Mouse (Mus musculus) midbrain, embryonic 15.5 days (tissue): ENCODE data around the gene Gns. TPM values are rescaled to one million over a fixed set of nuclear protein-coding genes. Genes with fewer than 3 reads are reported as not detected.

Experiments used
- ATAC-seq: fragments of 200-750 bp; cut with Nextera tagmentation; replicated peaks from 2 replicates; pipeline ENCODE4 v1.8.0; 2017; ENCODE audit warnings: moderate TSS enrichment
- H3K27ac ChIP-seq: fragments of 300-500 bp; sonication (generic); 2 replicates; pipeline ENCODE4 v1.5.1; 2015; ENCODE audit warnings: mild to moderate bottlenecking, inconsistent platforms
- H3K27me3 ChIP-seq: fragments of 300-500 bp; sonication (generic); replicated peaks from 2 replicates; pipeline ENCODE4 v1.6.1; 2015; ENCODE audit warnings: inconsistent platforms
- H3K36me3 ChIP-seq: fragments of 300-500 bp; sonication (generic); replicated peaks from 2 replicates; pipeline ENCODE4 v1.6.1; 2015; ENCODE audit warnings: inconsistent platforms
- H3K4me1 ChIP-seq: fragments of 300-500 bp; sonication (generic); 2 replicates; pipeline ENCODE4 v1.6.1; 2015; ENCODE audit warnings: inconsistent platforms
- H3K4me2 ChIP-seq: fragments of 300-500 bp; sonication (generic); 2 replicates; pipeline ENCODE4 v1.6.1; 2015; ENCODE audit warnings: inconsistent platforms, mild to moderate bottlenecking, moderate library complexity
- H3K4me3 ChIP-seq: fragments of 300-500 bp; sonication (generic); 2 replicates; pipeline ENCODE4 v1.5.1; 2015; ENCODE audit warnings: mild to moderate bottlenecking, inconsistent platforms
- H3K9ac ChIP-seq: fragments of 300-500 bp; sonication (generic); 2 replicates; pipeline ENCODE4 v1.6.1; 2015; ENCODE audit warnings: mild to moderate bottlenecking, inconsistent platforms
- H3K9me3 ChIP-seq: fragments of 300-500 bp; sonication (generic); 2 replicates; pipeline ENCODE4 v1.6.1; 2016; ENCODE audit warnings: inconsistent platforms
- WGBS: fragments of 180-500 bp; shearing (Covaris S2); methylation state at CpG from one replicate; pipeline ENCODE4 v1.1.7; 2015; ENCODE audit warnings: mixed read lengths; 5-methylcytosine and 5-hydroxymethylcytosine counted together
- polyA plus RNA-seq: library from polyadenylated mRNA; unstranded; fragments of >200 nt; fragmentation: Nextera tagmentation; extraction: Ambion mirVana; gene quantifications from 2 replicates; pipeline ENCODE4 v1.2.1, GENCODE M21; 2015

Gns gene
- polyA plus RNA-seq, 1 experiment from 2014 or later: 38.8 TPM

DNA sequence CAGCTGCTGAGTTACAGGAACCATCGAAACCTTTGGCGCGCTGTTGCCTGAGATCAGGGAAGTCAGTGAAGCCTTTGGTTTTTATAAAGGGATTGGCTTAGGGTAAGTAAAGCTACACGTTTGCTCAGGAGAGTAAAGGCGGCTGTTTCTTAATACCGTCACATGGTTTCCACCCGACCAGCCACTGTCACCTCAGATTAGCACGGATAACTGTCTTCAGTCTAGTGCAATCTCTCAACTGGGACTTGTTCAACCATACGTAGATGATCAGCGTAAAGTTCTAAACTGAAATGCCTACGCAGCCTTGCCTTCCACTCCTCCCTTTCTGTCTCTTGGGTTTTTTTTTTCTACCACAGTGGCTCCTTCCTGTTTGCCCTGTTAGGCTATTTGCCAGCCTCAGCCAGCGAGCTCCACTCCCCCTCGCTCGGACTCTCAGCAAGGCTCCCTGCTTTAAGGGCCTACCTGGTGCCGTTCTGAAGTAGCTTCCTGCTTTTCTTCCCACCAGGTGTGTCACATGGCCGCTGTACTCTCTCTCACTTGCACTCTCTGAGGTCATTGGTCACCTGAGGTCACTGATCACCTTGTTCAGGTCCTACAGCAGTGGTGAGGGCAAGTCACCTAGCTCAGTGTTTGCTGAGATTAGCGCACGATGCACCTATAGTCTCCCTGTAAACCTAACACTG is 4.0 kb downstream of the Gns start:
- WGBS: 81% methylated on average over 18 of the region's 18 CpGs
- H3K4me1 ChIP-seq: peaks cover 16% of the 10 kb centered on the region
- H3K27me3 ChIP-seq: no peaks in the 10 kb centered on the region
- no peaks in the 10 kb centered on the region for H3K9me3 ChIP-seq
- no peak for ATAC-seq
- no peak overlapping the region for H3K4me3 ChIP-seq
- no peak overlapping the region for H3K9ac ChIP-seq
- H3K36me3 ChIP-seq: no peaks in the 10 kb centered on the region
- no peak overlapping the region for H3K27ac ChIP-seq
- no peak overlapping the region for H3K4me2 ChIP-seq

DNA sequence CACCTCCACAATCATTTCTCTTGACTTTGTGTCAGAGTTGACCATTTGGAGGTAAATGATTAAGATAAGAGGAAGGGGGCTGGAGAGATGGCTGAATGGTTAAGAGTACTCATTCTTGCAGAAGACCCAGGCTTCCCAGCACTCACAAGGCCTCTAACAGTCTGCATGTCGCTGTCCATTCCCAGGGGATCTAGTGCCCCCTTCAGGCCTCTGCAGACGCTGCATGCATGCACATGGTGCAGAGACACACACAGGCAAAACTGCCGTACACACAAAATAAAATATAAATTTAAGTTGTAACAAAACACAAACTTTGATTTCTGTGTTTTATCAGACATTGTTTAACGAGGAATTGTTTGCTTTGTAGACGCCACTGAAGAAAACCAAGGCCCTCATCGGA is 5.9 kb downstream of the Gns start:
- Histone ChIP-seq H3K9me3 (no peaks in the 10 kb centered on the region), H3K4me3 (no peak overlapping the region), H3K36me3 (peaks cover 12% of the 10 kb centered on the region; the same call in 1 of the 2 replicates), H3K4me2 (no peak overlapping the region), H3K9ac (no peak overlapping the region), H3K27ac (no peak overlapping the region), H3K27me3 (no peaks in the 10 kb centered on the region), H3K4me1 (peaks cover 7% of the 10 kb centered on the region)
- 93% methylated on average over 6 of the region's 6 CpGs for WGBS
- no peak for ATAC-seq

GRCm38 (mm10) chr10:121374013-121374412 is 9.1 kb downstream of the Gns start:
- no peaks in the 10 kb centered on the region for H3K27me3 ChIP-seq
- H3K9me3 ChIP-seq: no peaks in the 10 kb centered on the region
- no peak overlapping the region for H3K27ac ChIP-seq
- 87% methylated on average over 12 of the region's 12 CpGs for WGBS
- no peak overlapping the region for H3K4me2 ChIP-seq
- H3K4me3 ChIP-seq: no peak overlapping the region
- no peak overlapping the region for H3K9ac ChIP-seq
- H3K36me3 ChIP-seq: peaks cover 34% of the 10 kb centered on the region
- ATAC-seq: no peak
- H3K4me1 ChIP-seq: no peaks in the 10 kb centered on the region

- Histone ChIP-seq H3K36me3 (peaks cover 39% of the 10 kb centered on the region), H3K27me3 (no peaks in the 10 kb centered on the region), H3K27ac (no peak overlapping the region), H3K4me1 (no peaks in the 10 kb centered on the region), H3K9me3 (no peaks in the 10 kb centered on the region), H3K4me2 (no peak overlapping the region), H3K9ac (no peak overlapping the region), H3K4me3 (no peak overlapping the region)
- no peak for ATAC-seq
- 92% methylated on average over 17 of the region's 17 CpGs for WGBS
Measured at GRCm38 (mm10) chr10:121374693-121375620, 10.1 kb downstream of the Gns start.

- 84% methylated on average over 24 of the region's 24 CpGs for WGBS
- Histone ChIP-seq H3K36me3 (peaks cover 46% of the 10 kb centered on the region), H3K9me3 (no peaks in the 10 kb centered on the region), H3K27me3 (no peaks in the 10 kb centered on the region), H3K27ac (no peak overlapping the region), H3K4me2 (no peak overlapping the region), H3K4me1 (no peaks in the 10 kb centered on the region), H3K4me3 (no peak overlapping the region), H3K9ac (no peak overlapping the region)
- ATAC-seq: no peak
Measured at GRCm38 (mm10) chr10:121375649-121376493, 11.0 kb downstream of the Gns start.

DNA sequence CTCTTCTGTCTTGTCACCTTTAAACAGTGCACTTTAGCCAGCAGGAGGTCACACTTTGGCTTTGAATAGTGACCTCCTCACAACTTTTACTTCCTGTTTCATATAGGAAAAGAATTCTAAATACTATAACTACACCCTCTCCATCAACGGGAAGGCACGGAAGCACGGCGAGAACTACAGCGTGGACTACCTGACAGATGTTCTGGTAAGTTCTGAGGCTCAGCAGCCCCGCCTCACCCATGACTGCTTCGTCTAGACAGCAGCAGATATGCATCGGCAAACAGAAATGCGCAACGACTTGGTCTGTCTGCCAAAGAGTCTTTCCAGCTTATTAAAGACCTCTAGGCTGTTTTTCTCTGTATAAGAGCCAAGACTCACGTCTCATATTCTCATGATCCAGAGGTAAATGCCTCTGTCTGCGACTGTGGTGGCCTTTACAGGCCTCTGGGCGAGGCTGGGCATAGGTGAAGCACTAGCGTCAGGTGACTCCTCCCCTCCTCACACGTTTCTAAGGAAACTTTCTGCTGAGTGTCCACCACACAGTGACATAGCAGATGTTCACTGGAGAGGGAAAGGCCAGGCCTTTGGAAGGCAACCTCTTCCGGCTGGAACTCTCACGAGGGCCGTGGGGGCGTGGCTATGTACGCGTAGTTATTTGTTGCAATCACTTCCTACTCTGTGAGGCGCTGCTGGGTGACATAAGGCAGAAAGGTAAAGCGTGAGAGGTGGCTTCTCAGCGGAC is 11.8 kb downstream of the Gns start:
- no peaks in the 10 kb centered on the region for H3K27me3 ChIP-seq
- no peak overlapping the region for H3K4me3 ChIP-seq
- H3K9ac ChIP-seq: no peak overlapping the region
- no peaks in the 10 kb centered on the region for H3K9me3 ChIP-seq
- H3K4me2 ChIP-seq: no peak overlapping the region
- H3K36me3 ChIP-seq: peaks cover 53% of the 10 kb centered on the region
- 93% methylated on average over 24 of the region's 24 CpGs for WGBS
- no peaks in the 10 kb centered on the region for H3K4me1 ChIP-seq
- no peak overlapping the region for H3K27ac ChIP-seq
- no peak for ATAC-seq

DNA sequence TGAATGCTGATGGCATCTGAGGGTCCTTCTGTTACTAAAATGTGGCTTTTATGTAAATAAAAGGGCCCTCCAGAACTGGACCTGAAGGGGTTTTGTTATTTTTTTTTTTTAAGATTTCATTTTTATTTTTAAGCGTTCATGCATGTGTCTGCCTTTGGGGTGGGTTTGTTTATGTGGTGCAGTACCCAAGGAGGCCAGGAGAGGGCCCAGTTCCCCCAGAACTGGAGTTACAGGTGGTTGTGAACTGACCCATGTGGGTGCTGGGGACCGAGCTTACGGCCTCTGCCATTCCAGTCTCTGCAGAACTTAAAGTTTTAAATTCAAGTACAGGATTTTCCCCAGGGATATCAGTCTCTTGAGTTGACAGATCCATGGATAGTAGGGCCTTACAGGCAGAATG is 14.5 kb downstream of the Gns start:
- no peak overlapping the region for H3K27ac ChIP-seq
- WGBS: 97% methylated on average over 3 of the region's 3 CpGs
- no peaks in the 10 kb centered on the region for H3K9me3 ChIP-seq
- H3K9ac ChIP-seq: no peak overlapping the region
- no peaks in the 10 kb centered on the region for H3K4me1 ChIP-seq
- H3K36me3 ChIP-seq: peaks cover 60% of the 10 kb centered on the region
- no peaks in the 10 kb centered on the region for H3K27me3 ChIP-seq
- no peak overlapping the region for H3K4me3 ChIP-seq
- no peak overlapping the region for H3K4me2 ChIP-seq
- no peak for ATAC-seq

GRCm38 (mm10) chr10:121381280-121381679 is 16.4 kb downstream of the Gns start:
- 93% methylated on average over 18 of the region's 18 CpGs for WGBS
- no peak overlapping the region for H3K4me2 ChIP-seq

DNA sequence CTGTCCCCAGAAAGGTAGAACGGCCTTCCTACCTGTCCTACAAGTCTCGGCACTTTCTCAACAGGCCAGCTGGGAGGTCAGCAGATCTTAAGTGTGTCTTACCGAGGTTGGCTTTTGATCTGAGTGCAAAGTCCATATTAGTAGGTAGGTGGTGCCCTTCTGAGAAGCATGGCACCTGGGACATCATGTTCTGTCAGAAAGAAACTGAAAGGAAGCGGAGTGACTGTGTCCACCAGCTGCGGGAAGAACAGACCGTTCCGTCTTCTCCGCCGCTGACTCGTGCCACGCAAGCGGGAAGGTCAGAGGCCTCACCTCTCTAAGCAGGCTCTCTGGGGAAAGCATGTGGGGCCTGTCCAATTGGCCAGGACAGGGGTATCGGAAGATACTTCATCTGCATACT is 19.8 kb downstream of the Gns start:
- 94% methylated on average over 13 of the region's 13 CpGs for WGBS
- no peak for ATAC-seq
- Histone ChIP-seq H3K36me3 (peaks cover 41% of the 10 kb centered on the region; the same call in 1 of the 2 replicates), H3K27me3 (no peaks in the 10 kb centered on the region), H3K4me2 (no peak overlapping the region), H3K4me3 (no peak overlapping the region), H3K4me1 (no peaks in the 10 kb centered on the region), H3K9ac (no peak overlapping the region), H3K9me3 (no peaks in the 10 kb centered on the region), H3K27ac (no peak overlapping the region)

More at GRCm38 (mm10) chr10:121381280-121381679, 16.4 kb downstream of the Gns start:
- peaks cover 54% of the 10 kb centered on the region for H3K36me3 ChIP-seq
- no peaks in the 10 kb centered on the region for H3K27me3 ChIP-seq
- ATAC-seq: no peak
- H3K4me1 ChIP-seq: no peaks in the 10 kb centered on the region
- H3K9ac ChIP-seq: no peak overlapping the region
- no peak overlapping the region for H3K4me3 ChIP-seq
- no peaks in the 10 kb centered on the region for H3K9me3 ChIP-seq
- no peak overlapping the region for H3K27ac ChIP-seq

DNA sequence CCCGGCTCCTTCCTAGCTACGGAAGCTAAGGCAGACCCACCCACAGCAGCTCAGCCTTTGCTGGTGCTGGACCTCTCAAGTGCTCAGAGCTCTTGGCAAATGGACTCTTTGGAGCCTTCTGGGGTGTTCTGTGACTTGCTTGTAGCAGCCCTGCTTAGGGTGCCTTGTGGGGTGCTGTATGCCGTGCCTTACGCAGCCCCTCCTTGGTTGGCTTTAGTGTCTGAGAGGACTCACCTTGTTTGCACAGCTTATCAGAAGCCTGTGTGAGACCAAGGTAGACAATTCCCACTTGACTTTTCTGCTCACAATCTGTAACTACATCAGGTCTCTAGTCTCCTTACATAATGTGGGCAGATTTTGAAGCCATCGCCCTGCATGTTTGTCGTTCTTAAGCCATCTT is 20.8 kb downstream of the Gns start:
- Histone ChIP-seq H3K4me3 (no peak overlapping the region), H3K4me2 (no peak overlapping the region), H3K4me1 (no peaks in the 10 kb centered on the region), H3K9me3 (no peaks in the 10 kb centered on the region), H3K9ac (no peak overlapping the region), H3K36me3 (peaks cover 39% of the 10 kb centered on the region; the same call in 1 of the 2 replicates), H3K27me3 (no peaks in the 10 kb centered on the region), H3K27ac (no peak overlapping the region)
- ATAC-seq: no peak
- 92% methylated on average over 6 of the region's 6 CpGs for WGBS

- no peak for ATAC-seq
Measured at GRCm38 (mm10) chr10:121386347-121386746, 21.5 kb downstream of the Gns start.

More at GRCm38 (mm10) chr10:121386347-121386746, 21.5 kb downstream of the Gns start:
- Histone ChIP-seq H3K9me3 (no peaks in the 10 kb centered on the region), H3K4me1 (no peaks in the 10 kb centered on the region), H3K27ac (no peak overlapping the region), H3K4me2 (no peak overlapping the region), H3K4me3 (no peak overlapping the region), H3K36me3 (peaks cover 39% of the 10 kb centered on the region; the same call in 1 of the 2 replicates), H3K9ac (no peak overlapping the region), H3K27me3 (no peaks in the 10 kb centered on the region)
- 52% methylated on average over 9 of the region's 9 CpGs for WGBS
